Mouse (Mus musculus): ENCODE data around the gene Wbp4. TPM values are rescaled to one million over a fixed set of nuclear protein-coding genes. Genes with fewer than 3 reads are reported as not detected.
A peak's percentile ranks its signal among the peaks of the same experiment; 100 is the strongest.

Wbp4 gene
- polyA plus RNA-seq, 1 experiment from 2014 or later, result 38.9 TPM

DNA sequence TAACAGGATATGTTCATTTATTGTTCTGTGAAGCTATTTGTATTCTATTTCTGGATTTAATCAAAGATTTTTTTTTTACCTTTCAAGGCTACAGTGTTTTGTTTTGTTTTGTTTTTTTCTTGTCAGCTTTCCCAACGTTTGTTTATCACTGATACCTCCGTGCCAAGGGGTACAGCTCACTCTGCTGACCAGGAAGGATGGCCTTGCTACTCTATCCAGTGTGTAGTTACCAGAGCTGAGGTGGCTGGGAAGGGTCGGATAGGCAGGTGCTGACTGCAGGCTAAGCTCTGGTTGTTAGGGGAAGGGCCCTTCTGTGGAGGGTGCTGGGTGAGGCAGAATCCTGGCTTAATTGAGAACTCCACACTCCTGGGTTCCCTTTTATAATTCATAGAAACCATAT lies 8.9 kb upstream of the Wbp4 start:
- no peak overlapping the region for H3K4me2 ChIP-seq (ENCODE audit: low read length)
- H3K9me3 ChIP-seq (ENCODE audit: control insufficient read depth, low read length), result no peaks in the 10 kb centered on the region
- no peak for ATAC-seq
- H3K36me3 ChIP-seq (ENCODE audit: control insufficient read depth, insufficient read depth, low read length), result no peaks in the 10 kb centered on the region
- H3K4me1 ChIP-seq (ENCODE audit: control insufficient read depth, insufficient read depth, low read depth, low read length), result peaks cover 11% of the 10 kb centered on the region
- no peak overlapping the region for H3K4me3 ChIP-seq (ENCODE audit: low read length)
- no peaks in the 10 kb centered on the region for H3K27me3 ChIP-seq (replicated peaks; ENCODE audit: control insufficient read depth, insufficient read depth, low read length)
- no peak overlapping the region for H3K27ac ChIP-seq (ENCODE audit: low read depth, low read length)
- H3K9ac ChIP-seq (ENCODE audit: low read depth, low read length), result no peak overlapping the region
- WGBS, result 71% methylated on average over 3 of the region's 3 CpGs

GRCm38 (mm10) chr14:79489150-79489549 lies 7.8 kb upstream of the Wbp4 start:
- H3K9me3 ChIP-seq (ENCODE audit: control insufficient read depth, low read length), result no peaks in the 10 kb centered on the region
- H3K4me1 ChIP-seq (ENCODE audit: control insufficient read depth, insufficient read depth, low read depth, low read length), result peaks cover 11% of the 10 kb centered on the region
- no peaks in the 10 kb centered on the region for H3K27me3 ChIP-seq (replicated peaks; ENCODE audit: control insufficient read depth, insufficient read depth, low read length)
- 83% methylated on average over 12 of the region's 12 CpGs for WGBS
- no peak overlapping the region for H3K27ac ChIP-seq (ENCODE audit: low read depth, low read length)
- no peak overlapping the region for H3K4me2 ChIP-seq (ENCODE audit: low read length)
- H3K36me3 ChIP-seq (ENCODE audit: control insufficient read depth, insufficient read depth, low read length), result no peaks in the 10 kb centered on the region
- H3K9ac ChIP-seq (ENCODE audit: low read depth, low read length), result no peak overlapping the region
- ATAC-seq, result no peak
- no peak overlapping the region for H3K4me3 ChIP-seq (ENCODE audit: low read length)

DNA sequence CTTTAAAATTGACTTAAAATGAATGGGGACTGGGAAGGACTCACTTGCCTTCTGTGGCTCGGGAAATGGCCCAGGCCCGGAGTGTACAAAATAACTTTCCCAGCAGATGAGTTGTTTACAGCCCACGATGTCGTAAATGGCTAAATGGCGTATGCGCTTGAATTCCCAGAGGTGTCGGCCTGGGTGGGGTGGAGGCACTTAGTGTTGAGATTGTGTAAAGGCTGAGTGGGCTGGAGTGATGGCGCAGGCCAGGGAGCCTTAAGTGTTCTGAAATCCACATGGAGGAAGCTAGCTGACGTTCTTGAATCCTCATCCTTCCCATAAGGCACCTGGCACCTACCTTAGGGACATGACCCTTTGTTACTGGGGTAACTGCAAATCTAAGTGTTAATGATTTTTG lies 7.2 kb upstream of the Wbp4 start:
- H3K4me3 ChIP-seq (ENCODE audit: low read length), result no peak overlapping the region
- no peaks in the 10 kb centered on the region for H3K9me3 ChIP-seq (ENCODE audit: control insufficient read depth, low read length)
- H3K27ac ChIP-seq (ENCODE audit: low read depth, low read length), result no peak overlapping the region
- no peaks in the 10 kb centered on the region for H3K27me3 ChIP-seq (replicated peaks; ENCODE audit: control insufficient read depth, insufficient read depth, low read length)
- H3K36me3 ChIP-seq (ENCODE audit: control insufficient read depth, insufficient read depth, low read length), result no peaks in the 10 kb centered on the region
- peaks cover 14% of the 10 kb centered on the region for H3K4me1 ChIP-seq (ENCODE audit: control insufficient read depth, insufficient read depth, low read depth, low read length)
- H3K4me2 ChIP-seq (ENCODE audit: low read length), result no peak overlapping the region
- WGBS, result 83% methylated on average over 9 of the region's 9 CpGs
- ATAC-seq, result no peak
- H3K9ac ChIP-seq (ENCODE audit: low read depth, low read length), result no peak overlapping the region

DNA sequence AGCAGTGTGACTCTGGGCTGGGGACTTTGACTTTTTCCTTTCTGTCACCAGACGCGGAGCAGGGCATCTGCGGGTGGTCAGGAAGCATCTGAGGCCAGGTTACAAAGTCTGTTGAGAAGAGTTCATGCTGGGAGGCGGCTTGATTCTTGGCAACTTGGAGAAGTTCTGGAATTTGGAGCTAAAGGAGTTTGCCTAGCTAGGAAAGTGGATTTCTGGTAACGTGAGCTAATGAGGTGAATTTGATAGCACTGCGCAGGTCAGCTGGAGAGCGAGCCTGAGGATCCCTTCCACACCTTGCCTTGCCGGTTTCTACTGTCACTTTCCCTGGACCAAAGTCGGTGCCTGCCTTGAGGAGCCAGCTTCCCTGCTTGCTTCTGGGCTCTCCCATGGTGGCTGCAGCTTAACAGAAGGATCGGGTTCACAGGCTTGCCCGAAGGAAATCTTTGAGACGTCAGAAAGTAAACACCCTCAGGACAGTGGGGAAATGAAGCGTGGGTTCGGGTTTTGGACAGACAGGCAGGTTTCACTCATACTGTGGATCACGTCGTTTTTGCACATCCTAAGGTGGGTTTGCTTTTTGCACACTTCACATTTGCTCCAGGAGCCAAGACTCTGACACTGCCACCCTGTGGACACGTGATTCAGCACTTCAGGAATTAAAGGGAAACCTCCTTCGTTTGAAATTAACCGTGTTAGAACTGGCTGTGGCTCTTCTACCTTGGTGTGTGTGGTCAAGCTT lies 5.8 kb upstream of the Wbp4 start:
- peaks cover 23% of the 10 kb centered on the region for H3K4me1 ChIP-seq (ENCODE audit: control insufficient read depth, insufficient read depth, low read depth, low read length)
- H3K27ac ChIP-seq (ENCODE audit: low read depth, low read length), result peak overlapping the region; percentile 64
- 10% methylated on average over 19 of the region's 19 CpGs for WGBS

GRCm38 (mm10) chr14:79486617-79486992 lies 5.3 kb upstream of the Wbp4 start:
- H3K9me3 ChIP-seq (ENCODE audit: control insufficient read depth, low read length), result no peaks in the 10 kb centered on the region
- peak overlapping the region; percentile 78 for H3K4me2 ChIP-seq (ENCODE audit: low read length)
- 38% methylated on average over 8 of the region's 8 CpGs for WGBS
- peaks cover 23% of the 10 kb centered on the region for H3K4me1 ChIP-seq (ENCODE audit: control insufficient read depth, insufficient read depth, low read depth, low read length)
- no peaks in the 10 kb centered on the region for H3K36me3 ChIP-seq (ENCODE audit: control insufficient read depth, insufficient read depth, low read length)
- no peaks in the 10 kb centered on the region for H3K27me3 ChIP-seq (replicated peaks; ENCODE audit: control insufficient read depth, insufficient read depth, low read length)
- no peak overlapping the region for H3K27ac ChIP-seq (ENCODE audit: low read depth, low read length)
- H3K4me3 ChIP-seq (ENCODE audit: low read length), result peak overlapping the region; percentile 46; the same call in 1 of the 2 replicates
- H3K9ac ChIP-seq (ENCODE audit: low read depth, low read length), result no peak overlapping the region; the same call in 1 of the 2 replicates
- ATAC-seq, result no peak

More for the DNA sequence above, 5.8 kb upstream of the Wbp4 start:
- peak; percentile 54 for ATAC-seq
- H3K9me3 ChIP-seq (ENCODE audit: control insufficient read depth, low read length), result no peaks in the 10 kb centered on the region
- peak overlapping the region; percentile 46 for H3K4me3 ChIP-seq (ENCODE audit: low read length)
- peak overlapping the region; percentile 78 for H3K4me2 ChIP-seq (ENCODE audit: low read length)
- no peaks in the 10 kb centered on the region for H3K27me3 ChIP-seq (replicated peaks; ENCODE audit: control insufficient read depth, insufficient read depth, low read length)
- H3K9ac ChIP-seq (ENCODE audit: low read depth, low read length), result peak overlapping the region; percentile 60
- no peaks in the 10 kb centered on the region for H3K36me3 ChIP-seq (ENCODE audit: control insufficient read depth, insufficient read depth, low read length)

DNA sequence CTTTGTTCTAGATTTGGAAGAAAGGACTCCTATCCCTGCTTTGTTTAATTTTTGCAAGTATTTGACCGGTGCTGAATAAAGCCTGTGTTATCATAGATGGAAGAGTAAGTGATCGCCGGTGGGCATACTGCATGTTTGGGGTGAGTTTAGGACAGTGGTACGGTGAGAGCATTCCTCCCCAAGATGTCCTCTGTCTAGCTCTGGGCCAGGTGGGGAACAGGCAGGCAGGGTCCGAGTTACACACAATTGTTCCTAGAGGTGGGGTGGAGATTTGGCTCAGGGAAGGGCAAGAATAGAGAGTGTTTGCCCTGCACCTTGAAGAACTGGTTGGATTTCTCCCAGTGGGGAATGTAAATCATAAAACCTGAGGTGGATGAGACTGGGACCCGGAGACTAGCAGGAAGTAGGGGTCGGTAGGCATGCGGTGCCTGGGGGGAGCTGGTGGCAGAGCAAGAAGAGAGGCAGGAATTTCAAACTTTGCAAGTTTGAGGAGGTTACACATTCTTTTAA lies 2.3 kb upstream of the Wbp4 start:
- ATAC-seq, result no peak
- Histone ChIP-seq H3K36me3 (ENCODE audit: control insufficient read depth, insufficient read depth, low read length) (no peaks in the 10 kb centered on the region), H3K27ac (ENCODE audit: low read depth, low read length) (no peak overlapping the region), H3K4me2 (ENCODE audit: low read length) (peak overlapping the region; percentile 78; the same call in 1 of the 2 replicates), H3K4me3 (ENCODE audit: low read length) (no peak overlapping the region), H3K9me3 (ENCODE audit: control insufficient read depth, low read length) (no peaks in the 10 kb centered on the region), H3K27me3 (replicated peaks; ENCODE audit: control insufficient read depth, insufficient read depth, low read length) (no peaks in the 10 kb centered on the region), H3K9ac (ENCODE audit: low read depth, low read length) (peak overlapping the region; percentile 14; the same call in 1 of the 2 replicates), H3K4me1 (ENCODE audit: control insufficient read depth, insufficient read depth, low read depth, low read length) (peaks cover 35% of the 10 kb centered on the region)
- WGBS, result 80% methylated on average over 8 of the region's 8 CpGs

- Histone ChIP-seq H3K27ac (ENCODE audit: low read depth, low read length) (peak overlapping the region; percentile 100), H3K9me3 (ENCODE audit: control insufficient read depth, low read length) (no peaks in the 10 kb centered on the region), H3K27me3 (replicated peaks; ENCODE audit: control insufficient read depth, insufficient read depth, low read length) (no peaks in the 10 kb centered on the region), H3K36me3 (ENCODE audit: control insufficient read depth, insufficient read depth, low read length) (no peaks in the 10 kb centered on the region), H3K9ac (ENCODE audit: low read depth, low read length) (peak overlapping the region; percentile 99), H3K4me2 (ENCODE audit: low read length) (peak overlapping the region; percentile 78), H3K4me1 (ENCODE audit: control insufficient read depth, insufficient read depth, low read depth, low read length) (peaks cover 35% of the 10 kb centered on the region), H3K4me3 (ENCODE audit: low read length) (peak overlapping the region; percentile 93)
- WGBS, result 17% methylated on average over 15 of the region's 15 CpGs
- ATAC-seq, result no peak
These were observed 1.5 kb upstream of the Wbp4 start for GRCm38 (mm10) chr14:79482747-79483355.

- Histone ChIP-seq H3K27ac (ENCODE audit: low read depth, low read length) (peak overlapping the region; percentile 100), H3K9me3 (ENCODE audit: control insufficient read depth, low read length) (no peaks in the 10 kb centered on the region), H3K4me3 (ENCODE audit: low read length) (peak overlapping the region; percentile 93), H3K9ac (ENCODE audit: low read depth, low read length) (peak overlapping the region; percentile 99), H3K27me3 (replicated peaks; ENCODE audit: control insufficient read depth, insufficient read depth, low read length) (no peaks in the 10 kb centered on the region), H3K36me3 (ENCODE audit: control insufficient read depth, insufficient read depth, low read length) (no peaks in the 10 kb centered on the region), H3K4me2 (ENCODE audit: low read length) (peak overlapping the region; percentile 78), H3K4me1 (ENCODE audit: control insufficient read depth, insufficient read depth, low read depth, low read length) (peaks cover 30% of the 10 kb centered on the region)
- ATAC-seq, result no peak
- WGBS, result under 1% methylated on average over 11 of the region's 11 CpGs
These were observed 936 bp upstream of the Wbp4 start for GRCm38 (mm10) chr14:79482251-79482661.

DNA sequence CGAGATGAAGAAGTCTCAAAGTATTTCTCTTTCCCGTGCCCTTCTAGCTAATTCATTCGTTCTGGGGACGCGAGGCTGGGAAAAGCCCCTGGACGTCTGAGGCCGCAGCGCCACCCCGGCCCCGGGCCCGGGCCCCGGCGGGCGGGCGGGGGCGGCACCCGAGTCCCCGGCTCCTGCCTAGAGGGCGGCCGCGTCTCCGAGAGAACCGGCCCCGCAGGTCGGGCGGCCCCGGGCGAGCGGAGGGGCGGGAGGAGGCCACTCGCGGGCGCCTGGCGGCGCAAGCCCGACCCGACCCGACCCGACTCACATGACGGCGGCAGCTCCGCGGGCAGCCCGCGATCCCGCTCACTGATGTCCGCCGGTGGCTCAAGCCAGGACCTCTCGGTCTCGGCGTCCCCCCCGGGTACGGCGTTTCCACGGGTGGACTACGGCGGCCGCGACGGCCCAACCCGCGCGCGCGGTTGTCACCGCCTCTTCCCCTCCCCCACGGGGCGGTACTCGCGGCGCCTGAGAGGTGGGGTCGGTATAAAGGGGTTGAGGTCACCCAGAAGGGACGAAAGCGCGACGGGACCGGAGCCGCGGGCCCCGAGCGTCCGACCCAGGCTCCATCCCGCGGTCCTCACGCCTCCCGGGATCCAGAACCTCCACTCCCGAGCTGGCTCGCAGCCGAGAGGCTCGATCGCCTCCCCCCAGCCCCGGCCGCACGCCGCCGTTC lies 539 bp downstream of the Wbp4 start, which contains the start of gene Elf1:
Gene Elf1, plus strand, starts transcription at position 571 of the 715 bp plus-strand sequence.
- Histone ChIP-seq H3K27me3 (replicated peaks; ENCODE audit: control insufficient read depth, insufficient read depth, low read length) (no peaks in the 10 kb centered on the region), H3K4me3 (ENCODE audit: low read length) (peak within 1 kb of the TSS; percentile 93), H3K9ac (ENCODE audit: low read depth, low read length) (peak within 1 kb of the TSS; percentile 99), H3K4me2 (ENCODE audit: low read length) (peak within 1 kb of the TSS; percentile 78), H3K27ac (ENCODE audit: low read depth, low read length) (peak within 1 kb of the TSS; percentile 100), H3K9me3 (ENCODE audit: control insufficient read depth, low read length) (no peaks in the 10 kb centered on the region), H3K4me1 (ENCODE audit: control insufficient read depth, insufficient read depth, low read depth, low read length) (peaks cover 24% of the 10 kb centered on the region), H3K36me3 (ENCODE audit: control insufficient read depth, insufficient read depth, low read length) (peaks cover 4% of the 10 kb centered on the region)
- peak; percentile 76 for ATAC-seq
- 0% methylated on average over 56 of the region's 96 CpGs for WGBS

Data from hindbrain, embryonic 16.5 days (tissue).